Mouse (Mus musculus) liver, embryonic 12.5 days (tissue): ENCODE data around the gene Stam. TPM values are rescaled to one million over a fixed set of nuclear protein-coding genes. Genes with fewer than 3 reads are reported as not detected.
A peak's percentile ranks its signal among the peaks of the same experiment; 100 is the strongest.

Experiments used
- ATAC-seq: fragments of 200-750 bp; cut with Nextera tagmentation; 2 replicates; pipeline ENCODE4 v1.8.0; 2017; ENCODE audit warnings: moderate number of reproducible peaks, mild to moderate bottlenecking, moderate library complexity
- H3K27ac ChIP-seq: fragments of 300-500 bp; sonication (generic); 2 replicates; pipeline ENCODE4 v1.5.1; 2016; ENCODE audit warnings: mild to moderate bottlenecking
- H3K27me3 ChIP-seq: fragments of 300-500 bp; sonication (generic); replicated peaks from 2 replicates; pipeline ENCODE4 v1.6.1; 2016; ENCODE audit warnings: mild to moderate bottlenecking, moderate library complexity
- H3K36me3 ChIP-seq: fragments of 300-500 bp; sonication (generic); 2 replicates; pipeline ENCODE4 v1.6.1; 2016; ENCODE audit warnings: mild to moderate bottlenecking, moderate library complexity
- H3K4me1 ChIP-seq: fragments of 300-500 bp; sonication (generic); 2 replicates; pipeline ENCODE4 v1.6.1; 2016
- H3K4me2 ChIP-seq: fragments of 300-500 bp; sonication (generic); 2 replicates; pipeline ENCODE4 v1.6.1; 2016; ENCODE audit warnings: mild to moderate bottlenecking, moderate library complexity
- H3K4me3 ChIP-seq: fragments of 300-500 bp; sonication (generic); 2 replicates; pipeline ENCODE4 v1.5.1; 2016; ENCODE audit warnings: mild to moderate bottlenecking, moderate library complexity
- H3K9ac ChIP-seq: fragments of 300-500 bp; sonication (generic); 2 replicates; pipeline ENCODE4 v1.6.1; 2016; ENCODE audit warnings: mild to moderate bottlenecking, moderate library complexity
- H3K9me3 ChIP-seq: fragments of 300-500 bp; sonication (generic); replicated peaks from 2 replicates; pipeline ENCODE4 v1.6.1; 2016; ENCODE audit warnings: mild to moderate bottlenecking, moderate library complexity
- WGBS: fragments of 180-500 bp; shearing (Covaris S2); methylation state at CpG from one replicate; pipeline ENCODE4 v1.1.7; 2016; ENCODE audit not compliant: insufficient replicate concordance; 5-methylcytosine and 5-hydroxymethylcytosine counted together
- polyA plus RNA-seq: library from polyadenylated mRNA; unstranded; fragments of >200 nt; fragmentation: Nextera tagmentation; extraction: Ambion mirVana; gene quantifications from 2 replicates; pipeline ENCODE4 v1.2.1, GENCODE M21; 2016

Gene Stam
- polyA plus RNA-seq: 33.7 and 34.3 TPM in 2 replicates

DNA sequence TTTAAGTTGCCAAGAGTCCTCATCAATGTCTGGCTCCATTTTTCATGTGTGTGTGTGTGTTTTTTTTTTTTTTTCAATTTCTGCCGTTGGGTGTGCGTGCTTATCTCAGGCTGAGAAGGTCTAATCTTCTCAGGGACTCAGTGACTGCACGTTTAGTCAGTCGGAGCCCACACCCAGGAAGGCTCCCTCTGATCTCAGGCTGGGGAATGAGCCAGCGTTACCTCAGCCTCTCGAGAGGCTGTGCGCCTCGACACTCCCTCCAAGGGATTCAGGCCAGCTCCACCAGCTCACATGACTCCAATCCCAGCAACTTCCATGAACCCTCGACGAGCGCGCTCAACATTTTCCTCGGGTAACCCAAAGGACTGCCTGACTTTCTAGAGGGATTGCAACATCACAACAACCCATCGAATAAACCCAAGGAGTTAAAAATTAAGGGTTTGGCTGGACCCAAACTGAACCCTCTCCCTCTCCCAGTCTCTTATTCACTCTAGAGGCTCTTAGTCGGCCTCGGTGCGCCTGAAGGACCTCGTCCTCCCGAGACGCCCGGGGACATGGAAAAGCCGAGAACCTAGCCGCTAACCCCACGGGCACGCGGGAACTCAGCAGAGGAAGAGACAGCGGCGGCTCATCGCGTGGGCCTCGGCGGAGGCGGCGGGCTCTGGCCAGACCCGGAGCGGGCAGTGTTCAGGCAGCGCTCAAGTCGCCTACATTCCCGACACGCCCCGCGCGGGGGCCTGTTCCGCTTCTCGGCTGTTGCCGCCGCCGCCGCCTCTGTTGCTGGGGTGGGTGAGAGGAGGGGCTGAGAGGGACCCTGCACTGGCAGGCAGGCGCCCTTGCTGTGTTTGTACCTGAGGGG lies at the start of gene Stam:
Stam (plus strand) TSS at position 737 of the 859 bp plus-strand sequence.
- Histone ChIP-seq H3K9ac (peak within 1 kb of the TSS; percentile 96), H3K27ac (peak within 1 kb of the TSS; percentile 100), H3K4me2 (peak within 1 kb of the TSS; percentile 80), H3K9me3 (no peaks in the 10 kb centered on the region), H3K4me3 (peak within 1 kb of the TSS; percentile 94), H3K27me3 (no peaks in the 10 kb centered on the region), H3K36me3 (no peaks in the 10 kb centered on the region), H3K4me1 (peaks cover 46% of the 10 kb centered on the region)
- WGBS: under 1% methylated on average over 46 of the region's 50 CpGs
- peak; percentile 97 for ATAC-seq

DNA sequence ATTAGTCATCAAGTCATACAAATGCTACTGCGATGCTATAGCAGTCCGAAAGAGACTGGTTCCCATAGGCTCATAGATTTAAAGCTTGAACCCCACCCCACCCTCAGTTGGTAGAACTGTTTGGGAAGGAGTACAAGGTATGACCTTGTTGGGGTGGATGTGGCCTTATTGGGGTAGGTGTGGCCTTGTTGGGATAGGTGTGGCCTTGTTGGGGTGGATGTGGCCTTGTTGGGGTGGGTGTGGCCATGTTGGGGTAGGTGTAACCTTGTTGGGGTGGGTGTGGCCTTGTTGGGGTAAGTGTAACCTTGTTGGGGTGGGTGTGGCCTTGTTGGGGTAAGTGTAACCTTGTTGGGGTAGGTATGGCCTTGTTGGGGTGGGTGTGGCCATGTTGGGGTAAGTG lies 32.6 kb upstream of the Stam start:
- 92% methylated on average over 2 of the region's 2 CpGs for WGBS
- H3K9me3 ChIP-seq: no peaks in the 10 kb centered on the region
- H3K4me3 ChIP-seq: no peak overlapping the region
- H3K36me3 ChIP-seq: peaks cover 46% of the 10 kb centered on the region
- no peak overlapping the region for H3K4me2 ChIP-seq
- H3K27me3 ChIP-seq: no peaks in the 10 kb centered on the region
- H3K27ac ChIP-seq: no peak overlapping the region
- ATAC-seq: no peak
- no peak overlapping the region for H3K9ac ChIP-seq
- H3K4me1 ChIP-seq: peaks cover 9% of the 10 kb centered on the region

DNA sequence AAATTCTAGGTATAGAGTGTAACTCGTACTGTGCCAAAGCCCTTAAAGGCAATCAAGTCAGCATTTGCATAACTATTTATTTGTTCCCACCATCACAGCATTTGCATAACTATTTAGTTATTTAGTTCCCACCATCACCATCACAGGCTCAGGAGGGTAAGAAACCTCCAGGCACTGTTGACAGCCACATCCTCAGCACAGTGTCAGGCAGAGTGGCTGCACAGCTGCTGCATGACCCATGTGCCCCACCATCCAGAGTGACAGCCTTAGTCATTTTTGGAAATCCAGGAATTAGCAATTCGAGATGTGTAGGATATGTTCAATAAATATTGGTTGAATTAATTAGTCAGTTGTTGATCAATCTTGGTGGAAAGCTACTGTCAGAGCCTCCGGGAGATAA lies 30.9 kb upstream of the Stam start:
- Histone ChIP-seq H3K4me2 (no peak overlapping the region), H3K27me3 (no peaks in the 10 kb centered on the region), H3K36me3 (peaks cover 46% of the 10 kb centered on the region), H3K27ac (no peak overlapping the region), H3K4me3 (no peak overlapping the region), H3K4me1 (peaks cover 9% of the 10 kb centered on the region), H3K9ac (no peak overlapping the region), H3K9me3 (no peaks in the 10 kb centered on the region)
- ATAC-seq: no peak
- WGBS: 73% methylated on average over 3 of the region's 3 CpGs

DNA sequence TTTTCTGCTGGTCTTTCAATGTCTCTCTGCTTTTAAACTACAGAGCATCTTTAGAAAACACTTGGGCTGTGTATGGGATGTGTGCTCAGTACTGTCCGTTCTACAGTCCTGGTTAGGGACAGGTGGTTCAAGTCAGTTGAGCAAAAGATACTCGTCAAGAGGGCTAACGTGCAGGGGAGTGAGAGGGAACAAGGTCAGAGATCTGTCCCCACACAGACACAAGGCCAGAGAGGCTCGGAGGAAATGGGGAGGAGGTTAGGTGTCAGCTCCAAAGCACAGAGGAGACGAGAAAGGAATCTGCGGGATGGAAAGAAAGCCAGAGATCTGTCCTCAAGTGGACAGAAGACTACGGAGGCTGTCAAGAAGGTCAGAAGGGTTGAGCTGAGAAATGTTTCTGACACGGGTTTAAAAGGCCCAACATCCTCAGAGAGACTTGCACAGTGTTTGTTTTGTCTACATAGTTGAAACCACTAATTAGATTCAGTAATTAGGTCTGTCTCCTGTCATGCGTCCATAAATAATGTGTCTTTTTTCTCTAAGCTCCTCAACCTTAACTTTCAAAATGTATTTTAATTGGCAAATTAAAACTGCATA lies 30.2 kb upstream of the Stam start:
- 71% methylated on average over 9 of the region's 9 CpGs for WGBS
- Histone ChIP-seq H3K9me3 (no peaks in the 10 kb centered on the region), H3K4me3 (no peak overlapping the region), H3K36me3 (peaks cover 46% of the 10 kb centered on the region), H3K27ac (no peak overlapping the region), H3K9ac (no peak overlapping the region), H3K27me3 (no peaks in the 10 kb centered on the region), H3K4me2 (no peak overlapping the region), H3K4me1 (peaks cover 9% of the 10 kb centered on the region)
- no peak for ATAC-seq

DNA sequence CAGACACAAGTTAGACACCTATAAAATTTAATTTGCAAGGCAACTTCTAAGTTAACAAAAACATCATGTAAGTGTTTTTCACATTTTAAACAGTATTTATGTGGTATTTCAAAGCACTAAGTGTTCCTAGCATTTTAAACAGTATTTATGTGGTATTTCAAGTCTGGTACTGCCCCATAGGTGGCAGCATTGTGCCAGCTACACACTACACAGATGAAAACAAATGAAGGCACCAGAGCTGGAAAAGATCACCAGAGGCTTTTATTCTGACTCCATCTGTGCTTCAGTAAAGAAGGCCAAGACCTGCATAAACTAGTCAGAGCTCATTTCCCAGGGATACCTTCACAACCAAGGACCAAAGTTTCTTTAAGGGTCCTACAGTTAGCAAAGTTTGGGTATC lies 25.5 kb upstream of the Stam start:
- Histone ChIP-seq H3K4me1 (peaks cover 4% of the 10 kb centered on the region), H3K9me3 (no peaks in the 10 kb centered on the region), H3K36me3 (peaks cover 6% of the 10 kb centered on the region; the same call in 1 of the 2 replicates), H3K9ac (no peak overlapping the region), H3K4me3 (no peak overlapping the region), H3K27ac (no peak overlapping the region), H3K4me2 (no peak overlapping the region), H3K27me3 (no peaks in the 10 kb centered on the region)
- ATAC-seq: peak; percentile 51; the same call in 1 of the 2 replicates

DNA sequence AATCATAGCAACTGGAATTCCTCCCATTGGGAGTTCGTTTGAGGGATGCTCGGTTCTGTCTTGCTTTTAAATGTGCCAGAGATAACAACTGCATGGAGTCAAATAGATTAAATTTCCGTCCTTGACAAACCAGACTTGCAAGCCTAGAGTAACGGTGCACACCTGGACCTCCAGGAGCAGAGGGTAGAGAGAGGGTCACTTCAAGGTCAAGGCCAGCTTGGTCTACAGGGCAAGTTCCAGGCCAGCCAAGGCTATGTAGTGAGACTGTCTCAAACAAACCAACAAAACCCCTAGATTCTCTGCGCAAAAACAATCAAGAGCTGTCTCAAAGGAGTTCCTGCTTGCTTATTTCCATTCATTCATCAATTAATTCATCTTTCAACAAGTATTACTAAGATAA lies 25.1 kb upstream of the Stam start:
- peaks cover 8% of the 10 kb centered on the region for H3K4me1 ChIP-seq
- ATAC-seq: no peak
- H3K27me3 ChIP-seq: no peaks in the 10 kb centered on the region
- H3K9ac ChIP-seq: no peak overlapping the region
- no peak overlapping the region for H3K27ac ChIP-seq
- no peaks in the 10 kb centered on the region for H3K9me3 ChIP-seq
- H3K36me3 ChIP-seq: peaks cover 2% of the 10 kb centered on the region; the same call in 1 of the 2 replicates
- H3K4me2 ChIP-seq: no peak overlapping the region
- no peak overlapping the region for H3K4me3 ChIP-seq
- WGBS: 57% methylated on average over 5 of the region's 5 CpGs

DNA sequence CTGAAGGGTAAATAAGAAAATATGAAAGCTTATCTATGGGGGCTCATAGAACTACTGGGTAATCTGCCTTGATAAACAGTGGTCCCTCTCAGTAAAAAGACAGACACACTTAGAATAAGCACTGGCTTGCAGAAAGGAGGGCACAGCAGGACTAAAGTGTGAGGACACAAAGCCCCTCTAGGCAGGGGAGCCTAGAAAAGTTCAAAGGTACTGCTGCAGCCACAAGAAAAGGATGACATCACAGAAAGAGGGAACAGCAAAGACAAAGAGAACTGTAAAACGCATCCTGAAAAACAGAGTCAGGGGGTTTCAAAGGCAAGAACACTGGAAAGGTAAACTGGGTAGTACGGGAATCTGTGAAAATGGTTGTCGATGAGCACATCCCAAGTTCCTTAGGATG lies 20.3 kb upstream of the Stam start:
- H3K9ac ChIP-seq: no peak overlapping the region
- H3K4me3 ChIP-seq: no peak overlapping the region
- no peaks in the 10 kb centered on the region for H3K9me3 ChIP-seq
- H3K36me3 ChIP-seq: no peaks in the 10 kb centered on the region
- H3K4me1 ChIP-seq: peaks cover 26% of the 10 kb centered on the region
- no peaks in the 10 kb centered on the region for H3K27me3 ChIP-seq
- peak overlapping the region; percentile 90; the same call in 1 of the 2 replicates for H3K4me2 ChIP-seq
- WGBS: 70% methylated on average over 3 of the region's 3 CpGs
- H3K27ac ChIP-seq: no peak overlapping the region
- no peak for ATAC-seq

DNA sequence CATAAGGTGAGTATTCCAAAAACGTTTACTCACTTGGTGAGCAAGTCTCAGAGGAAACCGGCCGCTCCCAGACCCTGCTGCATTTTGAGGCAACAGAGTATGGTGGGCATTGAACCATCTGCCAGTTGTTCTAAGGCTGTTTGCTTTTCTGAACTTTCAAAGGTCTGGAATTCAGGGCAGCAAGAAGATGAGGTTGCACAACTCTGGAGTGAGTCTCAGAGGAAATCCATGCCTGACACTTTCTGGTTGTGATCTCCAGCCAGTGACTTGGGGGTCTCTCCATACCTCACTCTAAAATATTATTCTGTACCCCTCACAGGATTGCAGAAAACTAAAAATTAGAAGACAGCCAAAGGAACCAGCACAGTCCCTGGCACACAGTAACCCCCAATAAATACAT lies 19.7 kb upstream of the Stam start:
- no peak for ATAC-seq
- H3K4me3 ChIP-seq: peak overlapping the region; percentile 85; the same call in 1 of the 2 replicates
- peaks cover 23% of the 10 kb centered on the region for H3K4me1 ChIP-seq
- no peak overlapping the region for H3K27ac ChIP-seq
- H3K27me3 ChIP-seq: no peaks in the 10 kb centered on the region
- WGBS: 64% methylated on average over 3 of the region's 3 CpGs
- H3K9ac ChIP-seq: no peak overlapping the region
- H3K4me2 ChIP-seq: peak overlapping the region; percentile 90
- H3K36me3 ChIP-seq: no peaks in the 10 kb centered on the region
- H3K9me3 ChIP-seq: no peaks in the 10 kb centered on the region

DNA sequence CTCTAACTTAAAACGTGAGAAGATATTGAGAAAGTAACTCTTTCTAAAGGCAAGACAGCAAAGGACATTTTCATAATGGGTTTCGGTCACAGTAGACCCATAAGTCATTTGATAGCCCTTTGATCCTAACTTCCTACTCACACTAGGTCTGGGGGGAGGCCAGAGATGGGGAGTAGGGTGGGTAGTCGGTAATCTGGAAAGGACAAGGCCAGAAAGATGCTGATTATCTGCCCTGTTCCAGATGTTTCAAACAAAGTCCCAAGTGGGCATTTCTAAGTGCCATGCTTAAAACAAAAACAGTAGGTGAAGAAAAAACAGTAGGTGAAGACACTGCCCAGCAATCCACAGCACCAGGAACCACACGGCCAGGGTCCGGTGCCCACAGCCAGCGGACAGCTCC lies 19.2 kb upstream of the Stam start:
- ATAC-seq: peak; percentile 69

DNA sequence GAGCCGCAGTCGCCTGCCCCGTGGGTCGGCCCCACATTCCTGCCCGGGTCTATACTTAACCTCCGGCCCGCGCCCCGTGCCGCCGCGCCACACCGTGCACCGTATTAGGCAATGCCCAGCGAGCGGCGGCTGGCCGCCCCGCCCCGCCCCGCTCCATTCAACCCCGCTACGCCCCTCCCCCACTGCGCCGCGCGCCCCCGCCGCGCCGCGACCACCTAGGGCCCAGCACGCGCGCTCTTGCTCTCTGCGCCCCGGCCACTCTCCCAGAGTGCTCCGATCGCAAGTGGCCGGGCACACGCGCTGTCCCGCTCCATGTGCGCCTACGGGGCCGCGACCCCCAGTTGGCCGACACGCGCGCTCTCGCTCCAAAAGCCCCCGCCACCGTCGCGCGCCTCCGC lies 18.7 kb upstream of the Stam start:
- 1% methylated on average over 53 of the region's 58 CpGs for WGBS
- no peaks in the 10 kb centered on the region for H3K9me3 ChIP-seq
- H3K4me2 ChIP-seq: peak overlapping the region; percentile 90
- no peaks in the 10 kb centered on the region for H3K27me3 ChIP-seq
- no peaks in the 10 kb centered on the region for H3K36me3 ChIP-seq
- peaks cover 23% of the 10 kb centered on the region for H3K4me1 ChIP-seq
- ATAC-seq: peak; percentile 87
- H3K4me3 ChIP-seq: peak overlapping the region; percentile 85
- H3K9ac ChIP-seq: peak overlapping the region; percentile 83
- H3K27ac ChIP-seq: peak overlapping the region; percentile 79

More for the DNA sequence above, 19.2 kb upstream of the Stam start:
- H3K27ac ChIP-seq: peak overlapping the region; percentile 79
- WGBS: 5% methylated on average over 6 of the region's 6 CpGs
- H3K4me3 ChIP-seq: peak overlapping the region; percentile 85
- peak overlapping the region; percentile 83 for H3K9ac ChIP-seq
- H3K4me2 ChIP-seq: peak overlapping the region; percentile 90
- peaks cover 23% of the 10 kb centered on the region for H3K4me1 ChIP-seq
- no peaks in the 10 kb centered on the region for H3K36me3 ChIP-seq
- H3K27me3 ChIP-seq: no peaks in the 10 kb centered on the region
- no peaks in the 10 kb centered on the region for H3K9me3 ChIP-seq

DNA sequence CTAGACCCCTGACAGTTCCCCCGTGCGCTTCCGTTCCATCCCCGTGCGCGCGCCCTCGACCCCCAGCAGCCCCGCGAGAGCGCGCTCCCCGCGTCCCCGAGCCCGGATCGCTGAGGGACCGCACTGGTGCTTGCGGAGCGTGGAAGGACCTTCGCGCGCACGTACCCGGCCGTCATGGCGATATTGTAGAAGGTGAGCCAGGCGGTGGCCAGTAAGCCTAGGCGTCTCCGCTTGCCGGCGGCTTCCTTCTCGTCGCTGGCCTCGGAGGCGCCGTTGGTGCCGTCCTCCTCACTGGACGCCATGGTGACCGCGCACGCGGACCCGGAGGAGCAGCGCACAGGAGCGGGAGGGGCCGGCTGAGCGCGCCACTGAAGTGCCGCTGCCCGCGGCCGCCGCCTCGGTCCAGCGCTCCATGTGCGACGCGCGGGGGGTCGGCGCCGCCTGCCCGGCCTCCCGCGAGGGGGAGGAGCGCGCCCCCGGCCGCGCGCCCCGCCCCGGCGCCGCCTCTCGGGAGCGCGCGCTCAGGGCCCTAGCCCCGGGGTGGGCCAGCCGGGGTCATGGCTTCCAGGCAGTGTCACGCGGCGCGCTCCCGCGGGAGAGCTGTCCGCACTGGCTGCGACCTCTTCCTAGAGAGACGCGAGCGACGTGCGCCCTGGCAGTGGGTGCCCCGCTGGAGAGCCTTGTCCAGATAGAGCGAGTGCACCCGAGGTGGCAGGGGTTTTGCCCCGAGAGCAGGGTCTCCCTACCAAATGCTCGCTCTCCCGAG lies 18.1 kb upstream of the Stam start, which contains the start of gene Hacd1:
Hacd1 (minus strand) TSS at position 570 of the 766 bp plus-strand sequence.
- Histone ChIP-seq H3K27ac (peak within 1 kb of the TSS; percentile 79), H3K36me3 (no peaks in the 10 kb centered on the region), H3K27me3 (no peaks in the 10 kb centered on the region), H3K4me1 (peaks cover 23% of the 10 kb centered on the region), H3K4me3 (peak within 1 kb of the TSS; percentile 85), H3K9ac (peak within 1 kb of the TSS; percentile 83), H3K4me2 (peak within 1 kb of the TSS; percentile 90), H3K9me3 (no peaks in the 10 kb centered on the region)
- under 1% methylated on average over 93 of the region's 101 CpGs for WGBS
- ATAC-seq: peak; percentile 81
